Mouse (Mus musculus) heart, adult 8-10 months (tissue): Measurements from ENCODE around the gene Mthfr. TPM values are rescaled to one million over a fixed set of nuclear protein-coding genes. Genes with fewer than 3 reads are reported as not detected.

Source experiments
- DNase-seq: peaks from one replicate; pipeline ENCODE4 v3.0.0; 2022; ENCODE audit warnings: low spot score
- total RNA-seq, 4 experiments: library from RNA; stranded (reverse); gene quantifications; 2 replicates each; pipeline ENCODE4 v1.2.4; 2022

Gene Mthfr
- total RNA-seq, 4 experiments from 2014 or later: 8.0 to 9.8 (median 8.6) TPM

- no peak for DNase-seq
These were observed 27.0 kb downstream of the Mthfr start for GRCm38 (mm10) chr4:148065702-148066400.

DNA sequence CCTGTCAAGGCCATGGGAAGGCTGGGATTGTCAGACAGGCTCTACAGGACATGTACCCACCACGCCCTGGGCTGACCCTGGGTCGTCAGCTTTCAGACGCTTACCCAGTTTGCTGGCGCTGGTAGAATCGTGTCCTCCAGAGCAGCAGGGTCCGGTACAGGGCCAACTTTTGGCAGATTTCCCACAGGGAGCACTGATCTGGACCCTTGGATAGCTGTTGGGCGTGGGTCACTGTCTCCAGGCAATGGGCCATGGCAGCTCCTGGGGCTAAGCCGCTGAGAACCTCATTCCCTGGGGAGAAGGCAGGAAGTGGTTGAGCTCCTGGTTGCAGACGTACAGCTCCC lies 27.5 kb downstream of the Mthfr start:
- DNase-seq: no peak

DNA sequence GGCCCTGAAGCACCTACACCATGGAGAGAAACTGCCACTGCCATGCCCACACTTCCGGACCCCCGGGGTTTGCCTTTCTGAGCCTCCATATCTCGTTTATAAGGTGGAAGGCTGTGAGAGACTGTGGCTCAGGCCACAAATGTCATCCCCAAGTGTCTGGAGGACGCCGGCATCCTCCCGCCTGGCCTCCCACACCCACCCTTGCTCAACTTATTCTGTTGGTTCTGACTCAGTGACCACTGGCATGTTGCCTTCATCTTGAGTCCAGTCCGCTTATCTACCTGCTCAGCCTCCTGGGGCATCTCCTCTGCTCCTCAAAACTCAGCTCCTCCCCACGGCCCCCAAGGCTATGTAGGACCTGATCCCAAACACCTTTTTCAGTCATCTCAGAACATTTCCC lies 28.5 kb downstream of the Mthfr start:
- DNase-seq: no peak

DNA sequence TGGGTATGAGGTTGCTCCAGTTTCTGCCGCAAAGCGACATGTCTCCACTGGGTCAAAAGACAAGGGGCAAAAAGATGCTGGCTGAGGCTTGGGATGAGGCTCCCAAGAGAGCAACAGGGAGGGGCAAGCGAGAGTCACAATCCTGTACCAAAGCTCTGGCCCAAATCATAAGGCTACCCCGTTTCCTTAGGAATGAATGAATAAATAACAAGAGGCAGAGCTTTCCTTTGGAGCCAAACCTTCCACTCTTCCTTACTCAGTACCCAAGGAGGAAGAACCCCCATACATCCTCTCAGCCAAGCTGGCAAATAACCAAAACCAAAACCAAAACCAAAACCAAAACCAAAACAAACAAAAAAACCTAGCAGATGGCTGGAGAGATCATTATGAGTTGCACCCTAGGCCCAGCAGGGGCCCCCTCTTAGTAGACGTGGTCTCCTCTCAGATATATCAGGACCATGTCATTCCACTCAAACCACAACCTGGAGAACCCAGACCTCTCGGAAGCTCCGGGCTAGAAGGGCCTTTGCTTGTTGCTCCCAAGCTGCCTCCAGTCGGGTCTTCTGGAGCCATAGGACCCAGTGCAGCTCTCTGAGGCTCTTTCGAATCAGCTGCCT lies 30.8 kb downstream of the Mthfr start:
- DNase-seq: no peak

GRCm38 (mm10) chr4:148071508-148071907 lies 32.6 kb downstream of the Mthfr start:
- DNase-seq: no peak

DNA sequence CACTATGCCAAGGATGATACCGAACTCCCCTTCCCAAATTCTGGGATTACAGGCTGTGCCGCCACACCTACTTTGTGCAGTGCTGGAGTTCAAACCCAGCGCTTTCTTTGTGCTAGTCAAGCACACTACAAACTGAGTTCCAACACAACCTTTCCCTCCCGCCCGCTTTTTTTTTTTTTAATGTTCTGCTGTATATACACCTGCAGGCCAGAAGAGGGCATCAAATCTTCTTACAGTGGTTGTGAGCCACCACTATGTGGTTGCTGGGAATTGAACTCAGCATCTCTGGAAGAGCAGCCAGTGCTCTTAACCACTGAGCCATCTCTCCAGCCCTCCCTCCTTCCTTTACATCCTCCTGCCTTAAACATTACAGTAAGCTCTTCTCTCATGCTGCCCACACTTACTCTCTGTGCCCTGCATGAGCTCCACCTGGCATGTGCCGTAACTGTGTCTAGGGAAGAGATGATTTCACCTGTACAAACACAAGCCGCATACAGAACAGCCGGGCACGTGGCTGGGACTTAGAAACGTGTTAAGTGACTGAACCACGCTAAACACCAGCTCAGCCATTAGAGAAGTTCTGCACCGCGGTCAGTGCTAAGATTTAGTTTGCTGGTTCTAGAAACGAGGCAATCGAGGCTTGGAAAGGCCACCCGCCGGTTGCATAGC lies 35.8 kb downstream of the Mthfr start:
- no peak for DNase-seq

DNA sequence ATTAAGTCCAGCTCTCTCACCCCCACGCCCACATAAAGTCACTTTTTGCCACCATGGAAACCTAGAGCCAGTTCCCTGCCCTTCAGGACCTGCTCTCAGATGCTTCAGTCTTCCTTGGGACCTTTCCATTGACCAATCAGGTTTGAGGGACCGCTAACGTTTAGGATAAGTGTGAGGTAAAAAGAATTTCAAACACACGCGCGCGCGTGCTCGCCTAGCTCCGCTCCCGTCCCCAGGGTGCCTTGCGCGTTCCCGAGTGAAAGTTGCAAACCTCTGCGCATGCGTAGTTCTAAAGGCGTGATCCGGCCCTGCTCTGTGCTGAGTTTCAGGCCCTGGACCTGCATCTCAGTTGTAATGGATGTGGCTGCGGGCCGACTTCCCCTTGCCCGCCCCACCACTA lies 36.4 kb downstream of the Mthfr start:
- DNase-seq: peak; percentile 80

DNA sequence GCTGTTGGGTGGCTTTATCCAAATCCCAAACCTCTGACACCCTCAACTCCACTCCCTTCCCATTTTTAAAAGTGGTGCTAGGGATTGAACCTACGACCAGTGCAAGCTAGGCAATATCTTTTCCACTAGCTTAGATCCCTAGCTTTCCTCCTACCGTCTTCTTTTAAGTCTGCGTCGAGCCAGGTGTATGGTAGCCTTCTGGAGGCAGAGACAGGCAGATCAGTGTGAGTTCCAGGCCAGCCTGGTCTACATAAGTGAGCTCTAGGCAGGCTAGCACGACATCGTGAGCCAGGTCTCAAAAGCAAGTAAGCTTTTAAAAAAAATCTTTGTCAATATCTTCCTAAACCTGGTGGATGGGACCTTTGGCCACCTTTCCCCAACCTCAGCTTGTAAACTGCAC lies 37.0 kb downstream of the Mthfr start:
- DNase-seq: no peak

- no peak for DNase-seq
These were observed 40.3 kb downstream of the Mthfr start for GRCm38 (mm10) chr4:148079212-148079611.

DNA sequence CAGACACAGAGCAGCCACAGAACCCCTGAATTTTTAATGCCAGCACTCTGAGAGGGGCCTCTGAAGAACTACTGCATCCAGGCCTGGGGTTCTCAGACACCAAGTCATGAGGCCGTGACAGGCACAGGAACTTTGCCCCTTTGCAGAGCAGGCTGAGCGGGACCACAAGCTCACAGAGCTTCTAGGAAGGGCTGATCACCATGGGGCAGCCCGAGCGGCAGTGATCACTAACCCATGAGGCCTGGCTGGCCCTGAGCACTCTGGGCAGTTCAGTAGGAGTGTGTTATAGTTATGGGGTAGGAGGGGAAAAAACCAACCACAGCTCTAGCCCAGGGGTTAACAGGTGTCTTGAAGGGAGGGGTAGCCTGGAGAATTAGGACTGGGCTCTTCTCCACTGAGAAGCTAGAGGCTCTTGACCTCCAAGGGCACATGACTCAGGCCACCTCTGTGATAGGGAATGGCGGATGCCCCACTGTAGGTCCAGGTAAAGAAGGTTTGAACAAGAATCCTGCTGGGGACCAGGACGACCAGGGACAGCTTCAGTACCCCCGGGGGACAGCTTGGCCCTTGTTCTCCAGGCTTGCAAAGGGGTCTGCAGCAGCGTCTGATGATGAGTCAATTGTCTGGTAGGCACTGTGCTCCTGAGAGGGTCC lies 41.2 kb downstream of the Mthfr start:
- DNase-seq: no peak

GRCm38 (mm10) chr4:148080597-148080973 lies 41.7 kb downstream of the Mthfr start:
- DNase-seq: no peak

DNA sequence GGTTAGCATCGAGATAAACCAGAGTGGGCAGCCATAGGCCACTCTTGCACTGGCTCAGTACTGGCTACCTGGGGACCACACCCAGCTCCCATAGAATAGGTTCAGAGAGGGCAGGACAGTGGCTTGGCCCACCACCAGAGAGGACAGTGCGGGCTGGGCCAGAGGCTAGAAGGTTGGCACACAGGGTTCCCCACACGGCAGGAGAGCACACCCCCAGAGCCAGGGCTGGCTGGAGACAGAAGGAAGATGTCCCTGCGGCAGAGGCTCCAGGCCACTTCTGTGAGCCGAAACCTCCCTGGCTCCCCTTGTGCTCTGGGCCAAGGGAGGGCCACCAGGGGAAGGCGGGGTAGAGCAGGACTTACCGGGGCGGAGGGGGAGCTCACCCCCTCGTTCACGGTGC lies 42.3 kb downstream of the Mthfr start:
- no peak for DNase-seq

GRCm38 (mm10) chr4:148082257-148083044 lies 43.6 kb downstream of the Mthfr start:
- no peak for DNase-seq

- DNase-seq: no peak
These were observed 44.5 kb downstream of the Mthfr start for GRCm38 (mm10) chr4:148083176-148083899.

GRCm38 (mm10) chr4:148084261-148084714 lies 45.4 kb downstream of the Mthfr start:
- DNase-seq: no peak

DNA sequence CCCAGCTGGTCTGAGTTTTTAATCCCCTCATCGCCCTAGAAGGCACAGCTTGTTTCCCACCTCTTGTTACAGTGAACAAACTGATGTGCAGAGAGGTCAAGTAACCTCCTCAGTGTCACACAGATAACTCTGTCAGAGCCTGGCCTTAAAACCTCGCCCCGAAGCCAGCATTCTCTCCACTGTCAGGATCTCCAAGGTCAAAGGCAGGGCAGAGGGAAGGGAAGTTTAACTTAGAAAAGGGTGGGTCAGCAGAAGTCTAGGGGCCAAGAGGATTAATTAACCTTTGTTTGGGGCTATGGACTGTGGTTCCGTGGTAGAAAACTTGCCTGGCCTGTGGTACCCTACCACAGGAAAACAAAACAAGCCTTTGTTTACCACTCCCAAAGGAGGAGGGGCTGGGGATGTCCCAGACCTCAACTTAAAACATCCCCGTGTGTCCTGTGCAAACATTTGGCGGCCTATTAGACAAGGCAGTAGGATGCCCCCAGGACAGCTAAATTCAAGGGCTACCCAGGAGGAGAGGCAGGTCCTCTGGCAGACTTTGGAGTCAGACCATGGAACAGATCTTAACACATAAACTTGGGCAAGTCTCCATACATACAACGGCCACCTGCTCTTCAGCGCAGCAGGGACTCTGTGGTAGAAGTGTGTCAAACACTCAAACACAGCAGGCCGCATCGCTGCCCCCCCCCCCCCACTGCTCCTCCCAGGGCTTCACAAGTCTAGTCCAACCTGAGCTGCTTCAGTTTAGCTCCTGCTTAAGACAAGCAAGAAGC lies 46.4 kb downstream of the Mthfr start:
- no peak for DNase-seq

DNA sequence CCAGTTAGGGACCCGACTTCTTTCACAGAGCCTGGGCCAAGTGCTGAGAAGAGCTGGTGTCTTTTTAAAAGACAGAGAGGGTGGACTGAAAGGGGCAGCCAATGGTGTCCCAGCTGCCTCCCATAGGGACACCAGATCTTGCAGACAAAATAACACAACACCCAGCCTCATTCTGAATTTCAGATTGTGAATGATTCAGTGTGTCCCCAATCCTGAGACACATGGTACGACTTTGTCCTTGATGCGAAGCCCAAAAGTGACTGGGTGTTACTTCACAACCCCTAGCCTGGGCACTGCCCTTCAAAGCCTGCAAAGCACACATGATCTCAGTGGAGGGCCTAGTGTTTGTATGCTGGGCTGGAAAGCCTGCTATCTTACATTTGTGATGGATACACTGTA lies 47.0 kb downstream of the Mthfr start:
- DNase-seq: no peak

DNA sequence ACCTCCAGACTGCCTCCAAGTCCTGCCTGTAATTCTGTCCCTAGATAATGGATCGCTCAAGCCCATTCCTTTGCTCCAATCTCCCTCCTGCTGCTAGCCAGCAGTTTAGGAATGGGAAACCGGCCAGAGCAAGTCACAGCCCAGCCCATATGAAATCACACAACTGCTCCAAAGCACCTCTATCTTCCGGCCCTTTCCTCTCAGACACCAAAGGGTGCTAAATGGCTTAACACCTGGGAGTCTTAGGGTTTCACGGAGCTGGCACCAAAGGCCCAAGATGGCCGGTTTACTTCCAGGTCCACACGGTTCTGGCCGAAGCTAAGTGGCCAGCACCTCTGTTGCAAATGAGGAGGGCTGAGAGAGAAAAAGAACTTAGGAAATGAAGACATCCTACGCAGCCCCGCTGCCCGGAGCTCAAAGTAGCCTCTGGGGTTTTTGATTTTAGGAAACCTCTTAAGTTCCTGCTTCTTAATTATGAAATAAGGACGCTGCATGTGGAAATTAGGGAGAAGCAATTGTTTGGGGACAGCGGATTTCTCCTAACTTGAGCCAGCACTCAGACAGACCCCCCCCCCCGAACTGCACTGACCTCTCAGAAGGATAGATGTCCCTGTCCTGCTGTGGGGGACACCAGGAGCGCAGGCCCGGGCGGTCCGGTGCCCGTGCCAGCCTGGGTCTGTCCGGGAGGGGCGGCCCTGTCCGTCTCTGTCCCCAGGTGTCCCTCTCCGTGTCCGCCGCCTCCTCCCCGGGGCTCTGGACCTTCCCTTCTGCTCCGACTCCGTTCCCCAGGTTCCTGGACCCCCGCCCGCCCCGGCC lies 48.4 kb downstream of the Mthfr start:
- DNase-seq: peak; percentile 69

DNA sequence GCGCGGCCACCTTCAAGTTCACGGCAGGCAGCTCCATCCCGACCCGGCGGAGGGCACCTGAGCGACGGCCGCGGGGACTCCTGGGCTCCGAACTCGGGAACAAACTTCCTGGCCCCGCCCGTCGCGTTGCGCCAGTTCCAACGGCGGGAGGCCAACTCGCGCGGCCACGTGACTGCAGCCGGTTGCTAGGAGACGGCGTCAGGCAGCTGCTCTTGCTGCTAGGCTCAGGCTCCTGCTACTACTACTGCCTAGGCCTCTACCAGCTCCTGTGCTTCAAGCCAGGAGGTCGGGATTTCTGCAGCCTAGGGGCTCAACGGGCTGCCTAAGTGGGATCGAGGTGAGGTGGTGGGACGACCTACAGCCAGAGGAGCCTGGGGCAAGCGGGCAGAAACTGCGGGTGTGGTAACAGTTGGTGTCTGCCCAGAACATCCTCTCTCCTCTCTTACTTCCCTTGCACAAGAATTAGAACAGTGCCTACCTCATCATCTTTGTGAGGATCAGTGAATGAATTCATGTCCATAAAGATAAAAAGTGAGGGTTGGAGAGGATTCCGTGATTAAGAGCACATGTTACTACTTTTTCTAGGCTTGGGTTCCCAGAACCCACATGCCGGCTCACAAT lies 49.1 kb downstream of the Mthfr start, which contains the start of gene Agtrap:
Gene Agtrap, minus strand, starts transcription at position 125 of the 621 bp plus-strand sequence.
- peak; percentile 97 for DNase-seq
